Mouse (Mus musculus): ENCODE data around the gene Mafk.

DNA sequence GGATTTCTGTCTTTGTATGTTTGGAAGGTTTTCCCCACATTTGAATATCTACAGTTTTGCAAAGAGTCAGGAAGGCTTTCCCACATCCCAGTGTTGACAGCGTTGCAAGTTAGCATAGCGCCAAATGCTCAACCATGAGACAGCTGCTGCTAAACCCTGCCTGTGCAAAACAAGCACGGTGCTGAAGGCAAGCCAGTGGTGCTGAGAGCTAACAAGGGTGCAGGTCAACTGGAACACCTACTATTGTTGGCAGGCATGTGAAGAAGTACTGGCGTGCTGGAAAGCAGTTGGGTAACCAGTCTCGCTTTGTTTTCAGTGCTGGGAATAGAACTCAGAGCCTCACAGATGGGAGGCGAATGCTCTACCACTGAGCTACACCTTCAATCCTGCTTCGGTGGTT, 44.4 kb downstream of the Mafk start:
- TF ChIP-seq CTCF (IDR thresholded peaks at IDR 0.05; ENCODE audit: low read depth, low read length), result no peak
- TF ChIP-seq EP300 (IDR thresholded peaks at IDR 0.05; ENCODE audit: insufficient read depth, low read depth, low read length), result no peak
